Mouse (Mus musculus): ENCODE measurements at regions not wholly inside any gene's neighbourhood (a gene's known extent, or its start where the extent isn't known, plus 50 kb on each side); places are given as distances from the start of the nearest gene placed in this dataset.

- H3K9ac ChIP-seq (replicated peaks) = no peak overlapping the region
- no peak overlapping the region for H3K4me3 ChIP-seq
- no peak overlapping the region for H3K4me2 ChIP-seq (replicated peaks)
- H3K36me3 ChIP-seq = no peaks in the 10 kb centered on the region
- no peaks in the 10 kb centered on the region for H3K9me3 ChIP-seq
- no peak for ATAC-seq (ENCODE audit: low FRiP score, low read depth)
- no peaks in the 10 kb centered on the region for H3K4me1 ChIP-seq
- H3K27ac ChIP-seq (replicated peaks) = no peak overlapping the region
- WGBS = 93% methylated on average over 4 of the region's 4 CpGs
- no peaks in the 10 kb centered on the region for H3K27me3 ChIP-seq
Measured at GRCm38 (mm10) chr17:51683318-51683717, 149.8 kb downstream of the Satb1 start.

- Histone ChIP-seq H3K27ac (replicated peaks) (no peak overlapping the region), H3K4me3 (no peak overlapping the region), H3K9me3 (no peaks in the 10 kb centered on the region), H3K9ac (replicated peaks) (no peak overlapping the region), H3K4me1 (no peaks in the 10 kb centered on the region), H3K27me3 (no peaks in the 10 kb centered on the region), H3K36me3 (no peaks in the 10 kb centered on the region), H3K4me2 (replicated peaks) (no peak overlapping the region)
- 62% methylated on average over 3 of the region's 3 CpGs for WGBS
- ATAC-seq (ENCODE audit: low FRiP score, low read depth) = no peak
Measured at GRCm38 (mm10) chr17:51682368-51682767, 150.7 kb downstream of the Satb1 start.

GRCm38 (mm10) chr17:51677451-51677850 is 155.6 kb downstream of the Satb1 start:
- no peaks in the 10 kb centered on the region for H3K36me3 ChIP-seq
- H3K4me3 ChIP-seq = no peak overlapping the region
- H3K4me2 ChIP-seq (replicated peaks) = no peak overlapping the region
- ATAC-seq (ENCODE audit: low FRiP score, low read depth) = no peak
- H3K9ac ChIP-seq (replicated peaks) = no peak overlapping the region
- no peaks in the 10 kb centered on the region for H3K4me1 ChIP-seq
- H3K27ac ChIP-seq (replicated peaks) = no peak overlapping the region
- WGBS = 94% methylated on average over 8 of the region's 8 CpGs
- H3K9me3 ChIP-seq = no peaks in the 10 kb centered on the region
- no peaks in the 10 kb centered on the region for H3K27me3 ChIP-seq

GRCm38 (mm10) chr17:51658408-51658807 is 174.7 kb downstream of the Satb1 start:
- no peak overlapping the region for H3K9ac ChIP-seq (replicated peaks)
- no peaks in the 10 kb centered on the region for H3K9me3 ChIP-seq
- no peaks in the 10 kb centered on the region for H3K4me1 ChIP-seq
- H3K27ac ChIP-seq (replicated peaks) = no peak overlapping the region
- 86% methylated on average over 4 of the region's 4 CpGs for WGBS
- H3K36me3 ChIP-seq = no peaks in the 10 kb centered on the region
- H3K4me2 ChIP-seq (replicated peaks) = no peak overlapping the region
- H3K27me3 ChIP-seq = no peaks in the 10 kb centered on the region
- ATAC-seq (ENCODE audit: low FRiP score, low read depth) = no peak
- no peak overlapping the region for H3K4me3 ChIP-seq

GRCm38 (mm10) chr17:51653881-51654280 is 179.2 kb downstream of the Satb1 start:
- Histone ChIP-seq H3K27ac (replicated peaks) (no peak overlapping the region), H3K4me2 (replicated peaks) (no peak overlapping the region), H3K27me3 (no peaks in the 10 kb centered on the region), H3K36me3 (no peaks in the 10 kb centered on the region), H3K4me3 (no peak overlapping the region), H3K9me3 (no peaks in the 10 kb centered on the region), H3K4me1 (no peaks in the 10 kb centered on the region), H3K9ac (replicated peaks) (no peak overlapping the region)
- ATAC-seq (ENCODE audit: low FRiP score, low read depth) = no peak
- WGBS = 80% methylated on average over 3 of the region's 3 CpGs

GRCm38 (mm10) chr17:51651880-51652279 is 181.2 kb downstream of the Satb1 start:
- no peak for ATAC-seq (ENCODE audit: low FRiP score, low read depth)
- 84% methylated on average over 2 of the region's 2 CpGs for WGBS

GRCm38 (mm10) chr17:51649213-51649815 is 183.8 kb downstream of the Satb1 start:
- Histone ChIP-seq H3K27ac (replicated peaks) (no peak overlapping the region), H3K27me3 (no peaks in the 10 kb centered on the region), H3K9me3 (no peaks in the 10 kb centered on the region), H3K4me3 (no peak overlapping the region), H3K4me2 (replicated peaks) (no peak overlapping the region), H3K36me3 (no peaks in the 10 kb centered on the region), H3K4me1 (no peaks in the 10 kb centered on the region), H3K9ac (replicated peaks) (no peak overlapping the region)
- 83% methylated on average over 12 of the region's 12 CpGs for WGBS
- no peak for ATAC-seq (ENCODE audit: low FRiP score, low read depth)

More at GRCm38 (mm10) chr17:51651880-51652279, 181.2 kb downstream of the Satb1 start:
- Histone ChIP-seq H3K27me3 (no peaks in the 10 kb centered on the region), H3K4me3 (no peak overlapping the region), H3K4me2 (replicated peaks) (no peak overlapping the region), H3K36me3 (no peaks in the 10 kb centered on the region), H3K9ac (replicated peaks) (no peak overlapping the region), H3K4me1 (no peaks in the 10 kb centered on the region), H3K27ac (replicated peaks) (no peak overlapping the region), H3K9me3 (no peaks in the 10 kb centered on the region)

GRCm38 (mm10) chr17:51646416-51646815 is 186.7 kb downstream of the Satb1 start:
- H3K4me3 ChIP-seq = no peak overlapping the region
- no peak overlapping the region for H3K27ac ChIP-seq (replicated peaks)
- H3K36me3 ChIP-seq = no peaks in the 10 kb centered on the region
- 79% methylated on average over 2 of the region's 2 CpGs for WGBS
- no peaks in the 10 kb centered on the region for H3K27me3 ChIP-seq
- no peak for ATAC-seq (ENCODE audit: low FRiP score, low read depth)
- no peaks in the 10 kb centered on the region for H3K9me3 ChIP-seq
- no peak overlapping the region for H3K9ac ChIP-seq (replicated peaks)
- H3K4me2 ChIP-seq (replicated peaks) = no peak overlapping the region
- H3K4me1 ChIP-seq = no peaks in the 10 kb centered on the region

GRCm38 (mm10) chr17:51645866-51646265 is 187.2 kb downstream of the Satb1 start:
- 100% methylated on average over 1 of the region's 1 CpGs for WGBS
- no peaks in the 10 kb centered on the region for H3K36me3 ChIP-seq
- ATAC-seq (ENCODE audit: low FRiP score, low read depth) = no peak

GRCm38 (mm10) chr17:51642682-51643081 is 190.4 kb downstream of the Satb1 start:
- ATAC-seq (ENCODE audit: low FRiP score, low read depth) = no peak
- WGBS = 79% methylated on average over 2 of the region's 2 CpGs
- no peaks in the 10 kb centered on the region for H3K4me1 ChIP-seq
- no peak overlapping the region for H3K4me2 ChIP-seq (replicated peaks)
- no peak overlapping the region for H3K9ac ChIP-seq (replicated peaks)
- no peaks in the 10 kb centered on the region for H3K27me3 ChIP-seq
- no peaks in the 10 kb centered on the region for H3K9me3 ChIP-seq
- no peaks in the 10 kb centered on the region for H3K36me3 ChIP-seq
- H3K4me3 ChIP-seq = no peak overlapping the region
- H3K27ac ChIP-seq (replicated peaks) = no peak overlapping the region

More at GRCm38 (mm10) chr17:51645866-51646265, 187.2 kb downstream of the Satb1 start:
- Histone ChIP-seq H3K27me3 (no peaks in the 10 kb centered on the region), H3K4me3 (no peak overlapping the region), H3K9ac (replicated peaks) (no peak overlapping the region), H3K4me2 (replicated peaks) (no peak overlapping the region), H3K27ac (replicated peaks) (no peak overlapping the region), H3K4me1 (no peaks in the 10 kb centered on the region), H3K9me3 (no peaks in the 10 kb centered on the region)

GRCm38 (mm10) chr17:51635913-51636312 is 197.2 kb downstream of the Satb1 start:
- Histone ChIP-seq H3K9ac (replicated peaks) (no peak overlapping the region), H3K4me3 (no peak overlapping the region), H3K4me2 (replicated peaks) (no peak overlapping the region), H3K9me3 (no peaks in the 10 kb centered on the region), H3K27me3 (no peaks in the 10 kb centered on the region), H3K36me3 (no peaks in the 10 kb centered on the region), H3K27ac (replicated peaks) (no peak overlapping the region), H3K4me1 (no peaks in the 10 kb centered on the region)
- ATAC-seq (ENCODE audit: low FRiP score, low read depth) = no peak
- 94% methylated on average over 4 of the region's 4 CpGs for WGBS

GRCm38 (mm10) chr17:51631574-51631973 is 201.5 kb downstream of the Satb1 start:
- 63% methylated on average over 2 of the region's 2 CpGs for WGBS
- Histone ChIP-seq H3K4me3 (no peak overlapping the region), H3K4me1 (no peaks in the 10 kb centered on the region), H3K36me3 (no peaks in the 10 kb centered on the region), H3K27me3 (no peaks in the 10 kb centered on the region), H3K4me2 (replicated peaks) (no peak overlapping the region), H3K9me3 (no peaks in the 10 kb centered on the region), H3K27ac (replicated peaks) (no peak overlapping the region), H3K9ac (replicated peaks) (no peak overlapping the region)
- no peak for ATAC-seq (ENCODE audit: low FRiP score, low read depth)

GRCm38 (mm10) chr17:51620528-51620927 is 212.6 kb downstream of the Satb1 start:
- Histone ChIP-seq H3K36me3 (no peaks in the 10 kb centered on the region), H3K27me3 (no peaks in the 10 kb centered on the region), H3K4me1 (no peaks in the 10 kb centered on the region), H3K4me3 (no peak overlapping the region), H3K27ac (replicated peaks) (no peak overlapping the region), H3K9ac (replicated peaks) (no peak overlapping the region), H3K4me2 (replicated peaks) (no peak overlapping the region), H3K9me3 (no peaks in the 10 kb centered on the region)
- ATAC-seq (ENCODE audit: low FRiP score, low read depth) = no peak
- 68% methylated on average over 3 of the region's 3 CpGs for WGBS
